Mouse (Mus musculus) lung, postnatal 0 days (tissue): ENCODE results near the gene Ttn.
A peak's percentile ranks its signal among the peaks of the same experiment; 100 is the strongest.

Experiments used
- CTCF ChIP-seq: IDR thresholded peaks from 2 replicates; pipeline ENCODE4 v1.5.1; 2016; ENCODE audit warnings: antibody characterized with exemption, mild to moderate bottlenecking
- EP300 ChIP-seq: IDR thresholded peaks from 2 replicates; pipeline ENCODE4 v1.6.1; 2016; ENCODE audit warnings: antibody characterized with exemption, mild to moderate bottlenecking, control low read depth

DNA sequence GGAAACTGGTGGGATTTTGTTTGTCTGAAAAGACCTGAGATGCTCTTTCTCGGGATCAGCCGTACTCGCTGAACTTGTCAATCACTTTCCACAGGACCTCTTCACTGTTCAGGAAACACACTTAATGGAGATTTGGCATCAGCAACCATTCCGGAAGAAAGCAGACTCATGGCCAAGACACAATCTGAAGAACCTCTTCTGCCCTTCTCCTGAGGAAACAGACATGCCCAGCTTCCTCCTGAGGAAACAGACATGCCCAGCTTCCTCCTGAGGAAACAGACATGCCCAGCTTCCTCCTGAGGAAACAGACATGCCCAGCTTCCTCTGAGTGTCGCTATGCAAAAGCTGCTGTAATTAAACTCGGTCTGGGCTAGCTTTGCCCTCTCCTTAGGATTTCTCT lies 287.1 kb downstream of the Ttn start:
- no peak for TF ChIP-seq CTCF
- peak; percentile 58; the same call in 1 of the 2 replicates for TF ChIP-seq EP300
